Mouse (Mus musculus) spleen, adult 18-20 months (tissue): Measurements from ENCODE around the gene Ddx6.
"Not testable (repeated sequence)": the region's sequence is repeated elsewhere in the genome, so short reads cannot be mapped to it uniquely, and the experiment has no call there.

Source experiments
- DNase-seq, 2 experiments: peaks; one replicate each; pipeline ENCODE4 v3.0.0; 2022; ENCODE audit warnings: mixed read lengths in 2 of 2

Ddx6 gene

DNA sequence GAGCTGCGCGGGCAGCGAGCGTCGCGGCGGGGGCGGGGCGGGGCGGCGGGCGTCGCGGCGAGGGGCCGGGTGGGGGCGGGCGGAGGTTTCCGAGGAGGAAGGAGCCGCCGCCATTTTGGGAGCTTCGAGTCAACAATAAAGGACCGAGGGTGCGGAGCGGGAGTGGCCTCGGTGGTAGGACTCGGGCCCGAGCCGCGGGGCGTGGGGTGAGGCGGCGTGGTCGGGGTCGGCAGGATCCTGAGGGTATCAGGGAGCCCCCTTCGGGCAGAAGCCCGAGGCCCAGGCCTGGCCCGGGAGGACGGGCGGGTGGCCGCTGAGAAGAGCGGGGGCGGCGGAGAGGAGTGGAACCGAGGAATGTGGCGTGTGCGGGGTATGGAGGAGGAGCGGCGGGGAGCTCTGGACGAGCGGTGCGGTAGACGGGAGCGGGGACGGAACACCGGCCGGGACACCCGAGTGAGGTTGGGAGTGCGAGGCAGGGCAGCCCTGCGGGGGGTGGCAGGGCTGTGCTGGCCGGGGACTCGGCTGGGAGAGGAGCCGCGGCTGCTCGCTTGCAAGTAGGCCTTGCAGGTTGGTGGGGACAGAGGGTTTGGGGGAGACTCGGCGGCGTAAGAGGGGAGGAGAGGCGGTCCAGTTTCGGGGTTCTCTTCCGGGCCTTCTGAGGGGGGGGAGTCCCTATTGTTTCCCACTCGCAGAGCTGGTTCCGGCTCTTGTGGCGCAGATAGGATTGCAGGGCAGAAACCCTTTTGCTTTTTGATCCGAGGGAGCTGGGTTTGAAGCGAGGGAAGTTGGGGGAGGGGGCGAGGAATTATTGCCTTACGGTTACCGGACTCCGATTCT lies at the start of gene Ddx6:
TSS of gene Ddx6 (plus strand) at position 114 of the 837 bp plus-strand sequence.
- DNase-seq = peak; percentile 70 to 78

- no peak for DNase-seq
Observed at GRCm38 (mm10) chr9:44561597-44561996, 43.1 kb upstream of the Ddx6 start, which contains the start of gene Cxcr5. Gene Cxcr5, minus strand, starts transcription at chr9:44561877.

DNA sequence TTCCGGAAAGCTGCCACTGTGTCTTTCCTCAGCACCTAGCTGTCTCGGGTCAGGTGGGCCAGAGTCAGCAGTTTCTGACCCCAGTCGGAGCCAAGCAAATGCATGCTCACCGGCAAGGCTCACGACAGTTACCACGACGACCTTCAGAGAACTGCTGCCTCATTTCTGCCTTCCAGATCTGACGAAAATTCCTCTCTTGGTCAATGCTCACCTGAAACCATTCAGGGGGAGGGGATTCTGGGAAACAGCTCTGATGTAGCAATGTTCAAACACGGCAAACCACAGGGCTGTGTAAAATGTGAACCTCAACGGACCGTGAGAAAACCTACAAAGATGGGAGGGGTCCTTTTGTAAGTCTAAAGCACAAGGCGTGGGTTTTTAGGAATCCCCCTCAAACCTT lies 41.8 kb upstream of the Ddx6 start:
- no peak for DNase-seq

- DNase-seq = peak in 1 of 2 experiments; percentile 28
Observed at GRCm38 (mm10) chr9:44565367-44565766, 39.3 kb upstream of the Ddx6 start.

DNA sequence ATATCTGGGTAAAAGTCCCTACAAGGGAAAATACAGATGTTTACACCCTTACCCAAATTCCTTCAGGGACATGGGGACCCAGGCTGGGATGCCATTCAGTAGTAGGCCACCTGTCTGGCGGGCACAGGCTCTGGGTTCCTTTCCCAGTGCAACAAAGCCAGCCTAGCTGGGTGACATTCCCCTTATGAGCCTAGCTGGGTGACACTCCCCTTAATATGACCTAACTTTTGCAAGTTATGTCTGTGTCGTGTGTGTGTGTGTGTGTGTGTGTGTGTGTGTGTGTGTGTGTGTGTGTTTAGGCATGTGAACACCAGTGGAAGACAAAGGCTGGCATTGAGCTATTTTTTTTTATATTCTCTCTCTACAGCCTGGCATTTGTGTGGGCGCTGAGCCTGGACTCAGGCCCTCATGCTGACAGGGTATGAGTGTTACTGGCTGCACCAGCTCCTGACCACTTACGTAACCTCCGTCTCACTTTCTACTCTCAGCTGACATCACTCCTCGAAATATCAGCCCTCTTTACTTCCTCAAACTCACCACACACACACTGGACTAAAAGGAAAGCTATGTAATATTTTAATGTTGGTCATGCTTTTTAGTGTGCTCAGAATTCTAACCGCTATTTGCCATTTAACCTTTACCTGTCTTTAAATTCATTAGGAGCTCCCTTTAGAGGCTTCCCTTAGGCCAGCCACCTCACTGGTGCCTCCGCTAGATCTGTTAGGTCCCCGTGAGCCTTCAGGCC lies 37.2 kb upstream of the Ddx6 start:
- peak; percentile 28 to 32 for DNase-seq

GRCm38 (mm10) chr9:44568083-44568455 lies 36.6 kb upstream of the Ddx6 start:
- DNase-seq = no peak

DNA sequence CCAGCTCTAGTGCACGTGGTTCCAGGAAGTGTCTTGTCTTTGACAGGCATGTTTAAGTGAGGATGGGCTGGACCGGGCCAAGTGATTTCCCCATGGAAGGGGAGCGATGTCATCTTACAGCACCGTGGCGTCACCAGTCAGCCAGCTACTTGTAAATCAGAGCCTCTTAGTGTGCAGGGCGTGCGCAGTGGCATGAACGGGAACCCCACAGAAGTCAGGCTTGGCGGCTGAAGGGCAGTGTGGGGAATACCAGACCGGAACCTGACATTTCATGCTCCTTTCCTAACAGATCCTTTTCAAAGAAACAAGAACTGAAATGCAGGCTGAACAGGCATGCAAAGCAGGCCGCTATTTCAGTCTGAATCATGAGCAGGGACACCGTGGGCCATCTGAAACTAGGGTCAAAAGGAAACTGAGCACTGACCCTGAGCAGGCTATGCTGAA lies 33.7 kb upstream of the Ddx6 start:
- peak; percentile 68 to 80 for DNase-seq

DNA sequence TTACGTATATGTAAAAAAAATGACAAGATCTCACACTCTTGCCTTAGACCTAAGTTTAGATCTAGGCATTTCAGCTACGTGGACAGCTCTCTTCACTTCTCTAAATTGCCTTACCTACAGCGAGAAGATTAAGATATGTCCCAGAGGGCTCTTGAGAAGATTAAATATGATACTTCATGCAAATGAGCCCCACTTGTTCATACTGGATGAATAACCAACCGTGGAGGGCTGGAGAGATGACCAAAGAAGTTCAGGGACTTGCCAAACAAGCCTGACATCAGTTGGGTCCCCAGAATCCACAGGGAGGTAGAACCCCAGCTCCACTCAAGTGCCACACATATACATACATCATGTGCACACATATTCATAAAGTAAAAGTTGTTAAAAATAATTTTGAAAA lies 31.4 kb upstream of the Ddx6 start:
- DNase-seq = no peak

GRCm38 (mm10) chr9:44575095-44575494 lies 29.6 kb upstream of the Ddx6 start:
- DNase-seq = no peak

- DNase-seq = not testable (repeated sequence)
Observed at GRCm38 (mm10) chr9:44576046-44576445, 28.6 kb upstream of the Ddx6 start.

GRCm38 (mm10) chr9:44579392-44579791 lies 25.3 kb upstream of the Ddx6 start:
- DNase-seq = peak; percentile 68 to 77

GRCm38 (mm10) chr9:44580085-44580484 lies 24.6 kb upstream of the Ddx6 start:
- no peak for DNase-seq

- peak; percentile 36 to 50 for DNase-seq
Observed at GRCm38 (mm10) chr9:44581423-44581822, 23.3 kb upstream of the Ddx6 start.

- DNase-seq = peak; percentile 67 to 71
Observed at GRCm38 (mm10) chr9:44582390-44582789, 22.3 kb upstream of the Ddx6 start.

- no peak for DNase-seq
Observed at GRCm38 (mm10) chr9:44586640-44587261, 17.9 kb upstream of the Ddx6 start.

DNA sequence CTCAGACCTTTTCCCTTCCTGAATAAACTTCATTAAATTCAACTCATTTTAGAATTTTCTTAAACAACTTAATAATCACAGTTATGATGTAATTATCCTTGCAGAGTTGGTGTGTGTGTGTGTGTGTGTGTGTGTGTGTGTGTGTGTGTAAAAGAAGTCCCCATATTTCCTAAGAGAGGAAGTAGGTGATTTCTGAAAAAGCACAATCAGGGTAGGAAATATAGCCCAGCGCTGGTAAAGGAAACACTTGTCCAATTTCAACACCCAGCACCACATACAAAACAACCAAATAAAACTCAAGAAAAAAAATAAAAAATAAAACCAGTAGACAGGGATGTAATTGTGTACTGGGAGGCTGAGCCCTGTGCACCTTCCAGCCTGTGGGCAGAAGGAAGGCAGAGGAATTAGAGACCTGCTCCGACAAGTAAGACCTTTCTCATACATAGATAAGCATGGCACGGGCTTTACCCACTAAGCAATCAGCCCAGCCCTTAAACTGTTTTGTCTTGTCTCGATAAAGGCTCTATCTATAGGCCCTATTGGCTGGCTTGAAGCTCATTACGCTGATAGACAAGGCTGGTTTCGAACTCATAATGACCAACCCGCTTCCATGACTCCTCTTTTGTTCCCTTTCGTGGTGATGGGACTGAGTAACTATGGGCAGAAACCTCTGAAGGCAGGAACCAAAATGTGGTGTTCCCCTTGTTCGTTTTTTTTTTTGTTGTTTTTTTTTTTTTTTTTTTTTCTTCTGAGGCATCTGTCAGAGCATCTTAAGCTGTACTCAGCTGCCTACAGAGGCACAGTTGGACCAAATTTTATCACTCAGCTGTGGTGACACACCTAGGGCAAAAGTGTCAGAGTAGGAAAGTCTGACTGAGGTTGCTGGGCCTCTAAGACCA lies 17.2 kb upstream of the Ddx6 start:
- DNase-seq = no peak

DNA sequence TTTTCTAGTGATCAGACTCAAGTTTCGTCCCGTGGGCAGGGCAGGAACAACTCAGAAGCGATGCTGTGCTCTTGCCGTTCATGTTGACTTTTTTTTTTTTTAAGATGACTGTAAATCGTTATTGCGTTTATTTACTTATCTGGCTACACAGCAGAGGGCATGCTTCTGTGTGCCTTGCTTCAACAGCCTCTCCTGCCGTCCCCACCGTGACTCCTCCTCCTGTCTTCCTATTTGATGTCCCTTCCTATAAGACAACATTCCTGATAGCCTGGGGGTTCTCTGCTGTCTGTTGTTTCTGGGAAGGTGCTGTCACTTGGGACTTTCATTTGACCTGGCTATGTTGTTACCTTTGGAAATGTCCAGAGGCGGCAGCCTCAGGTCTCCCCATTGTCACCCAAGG lies 16.1 kb upstream of the Ddx6 start:
- no peak for DNase-seq

GRCm38 (mm10) chr9:44589095-44589494 lies 15.6 kb upstream of the Ddx6 start:
- no peak for DNase-seq

DNA sequence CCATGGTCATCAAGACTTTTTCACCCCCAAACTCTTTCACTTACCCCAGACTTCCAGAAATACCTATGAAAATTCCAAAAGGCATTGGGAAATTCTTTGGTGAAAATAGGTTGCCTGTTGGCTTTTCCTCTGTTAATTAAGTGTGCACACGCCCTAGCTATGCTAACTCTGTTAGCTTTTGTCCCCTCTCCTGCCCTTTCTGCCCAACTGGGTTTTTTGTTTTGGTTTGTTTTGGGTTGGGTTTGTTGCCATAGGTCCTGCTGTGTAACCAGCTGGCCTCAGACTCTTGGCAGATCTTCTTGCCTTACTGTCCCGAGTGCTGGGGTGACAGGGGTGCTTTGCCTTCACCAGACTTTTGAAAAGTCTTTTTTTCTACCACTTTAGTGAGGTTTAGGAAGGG lies 13.7 kb upstream of the Ddx6 start:
- no peak for DNase-seq

- DNase-seq = no peak
Observed at GRCm38 (mm10) chr9:44591595-44592188, 13.0 kb upstream of the Ddx6 start.

- DNase-seq = no peak
Observed at GRCm38 (mm10) chr9:44593221-44593620, 11.5 kb upstream of the Ddx6 start.

DNA sequence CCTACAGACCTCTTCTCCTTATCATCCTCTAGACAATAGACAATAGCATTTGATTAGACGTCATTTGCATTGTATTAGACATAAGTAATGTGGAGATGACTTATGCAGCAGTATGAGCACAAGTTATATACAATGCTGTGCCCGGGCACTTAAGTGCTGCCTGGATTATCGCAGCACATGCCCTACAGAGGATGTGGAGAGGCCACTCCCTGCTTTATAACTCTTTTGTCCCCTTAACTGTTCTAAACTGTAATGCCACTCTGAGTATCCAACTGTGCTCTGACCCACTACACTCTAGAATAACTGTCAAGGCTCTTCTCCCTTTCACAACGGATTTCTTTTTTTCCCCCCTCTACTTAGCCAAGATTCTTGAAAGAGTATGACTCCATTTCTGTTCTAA lies 10.8 kb upstream of the Ddx6 start:
- no peak for DNase-seq
